Mouse (Mus musculus) liver, embryonic 14.5 days (tissue): ENCODE data around the gene Tpbg. TPM values are rescaled to one million over a fixed set of nuclear protein-coding genes. Genes with fewer than 3 reads are reported as not detected.

Experiments
- ATAC-seq: fragments of 200-750 bp; cut with Nextera tagmentation; 2 replicates; pipeline ENCODE4 v1.8.0; 2017; ENCODE audit warnings: moderate number of reproducible peaks, mild to moderate bottlenecking, moderate library complexity; ENCODE audit not compliant: insufficient read depth
- DNase-seq, 3 experiments: peaks; one replicate each; pipeline ENCODE4 v3.0.0-alpha.2; 2012 to 2013; ENCODE audit warnings: low read depth in 3 of 3, low spot score in 3 of 3
- H3K27ac ChIP-seq: fragments of 300-500 bp; sonication (generic); 2 replicates; pipeline ENCODE4 v1.5.1; 2014; ENCODE audit warnings: moderate library complexity, mild to moderate bottlenecking, control low read depth, inconsistent platforms
- H3K27me3 ChIP-seq: fragments of 300-500 bp; sonication (generic); 2 replicates; pipeline ENCODE4 v1.6.1; 2014; ENCODE audit warnings: mild to moderate bottlenecking, low read length, moderate library complexity; ENCODE audit not compliant: control insufficient read depth, insufficient read depth
- H3K36me3 ChIP-seq: fragments of 300-500 bp; sonication (generic); replicated peaks from 2 replicates; pipeline ENCODE4 v1.6.1; 2014; ENCODE audit warnings: low read depth; ENCODE audit not compliant: control insufficient read depth, insufficient read depth
- H3K4me1 ChIP-seq, 2 experiments: fragments of 200-500 bp in 1 of 2; fragments of 300-500 bp in 1 of 2; sonication (generic) in 1 of 2; replicated peaks; 2 replicates each; pipeline ENCODE4 v1.6.1; 2012 to 2014; ENCODE audit warnings: antibody characterized with exemption in 1 of 2, inconsistent platforms in 1 of 2, low read length in 1 of 2; ENCODE audit not compliant: control insufficient read depth in 2 of 2, insufficient read depth in 2 of 2
- H3K4me2 ChIP-seq: fragments of 300-500 bp; sonication (generic); 2 replicates; pipeline ENCODE4 v1.6.1; 2014; ENCODE audit warnings: low read depth, mild to moderate bottlenecking, control low read depth, moderate library complexity
- H3K4me3 ChIP-seq, 2 experiments: fragments of 200-500 bp in 1 of 2; fragments of 300-500 bp in 1 of 2; sonication (generic) in 1 of 2; 2 replicates each; pipeline ENCODE4 v1.5.1; 2012 to 2014; ENCODE audit warnings: low read depth in 2 of 2, low read length in 2 of 2, mild to moderate bottlenecking in 2 of 2, control low read depth in 1 of 2, inconsistent platforms in 1 of 2, moderate library complexity in 1 of 2; ENCODE audit not compliant: insufficient read depth in 1 of 2
- H3K9ac ChIP-seq: fragments of 300-500 bp; sonication (generic); replicated peaks from 2 replicates; pipeline ENCODE4 v1.6.1; 2014; ENCODE audit warnings: mild to moderate bottlenecking, control low read depth, moderate library complexity
- H3K9me3 ChIP-seq: fragments of 300-500 bp; sonication (generic); 2 replicates; pipeline ENCODE4 v1.6.1; 2016; ENCODE audit warnings: low read length, mixed read lengths; ENCODE audit not compliant: control insufficient read depth
- CTCF ChIP-seq: IDR thresholded peaks from 2 replicates; pipeline ENCODE4 v1.5.1; 2016; ENCODE audit warnings: antibody characterized with exemption, low read depth, control low read depth
- EP300 ChIP-seq: IDR thresholded peaks from 2 replicates; pipeline ENCODE4 v1.6.1; 2016; ENCODE audit warnings: antibody characterized with exemption, low read depth
- WGBS: fragments of 180-500 bp; shearing (Covaris S2); extraction: QIAGEN DNeasy Blood & Tissue Kit; methylation state at CpG from one replicate; pipeline ENCODE4 v1.1.7; 2014; ENCODE audit not compliant: insufficient replicate concordance; 5-methylcytosine and 5-hydroxymethylcytosine counted together
- polyA plus RNA-seq, 2 experiments: library from polyadenylated mRNA; depleted of rRNA in 1 of 2; stranded (reverse) in 1 of 2; unstranded in 1 of 2; fragments of >200 nt; fragmentation: Nextera tagmentation in 1 of 2; extraction: Ambion mirVana in 1 of 2; gene quantifications; 2 replicates each; pipeline versions ENCODE4 v1.2.1 to v1.2.3; 2012 to 2014

Gene Tpbg
- polyA plus RNA-seq, 2 experiments: 0.17 to 0.27 TPM

DNA sequence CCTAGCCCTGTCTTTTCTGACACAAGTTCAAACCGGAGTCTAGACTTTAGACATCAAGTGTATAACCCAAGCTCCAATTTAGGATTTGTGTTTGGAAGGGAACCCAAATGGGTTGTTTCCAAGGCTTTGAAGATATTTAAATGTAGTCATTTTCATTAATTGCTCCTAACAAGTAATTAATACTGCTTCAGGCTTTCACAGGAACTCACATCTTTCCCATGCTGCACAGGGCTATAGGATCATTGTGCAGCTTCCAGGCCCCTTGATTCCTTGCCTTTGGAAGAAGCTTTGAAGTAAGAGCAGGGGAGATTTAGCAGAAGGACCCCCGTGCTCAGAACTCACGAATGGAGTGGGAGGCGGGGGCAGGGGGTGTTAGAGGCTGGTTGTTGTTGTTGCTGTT lies 18.9 kb downstream of the Tpbg start:
- no peaks in the 10 kb centered on the region for H3K27me3 ChIP-seq
- H3K4me1 ChIP-seq: no peaks in the 10 kb centered on the region
- WGBS: 35% methylated on average over 4 of the region's 4 CpGs
- H3K9ac ChIP-seq: no peak overlapping the region
- TF ChIP-seq EP300 (no peak), CTCF (no peak)
- no peak overlapping the region for H3K4me3 ChIP-seq
- no peak overlapping the region for H3K4me2 ChIP-seq
- DNase-seq (no peak), ATAC-seq (no peak)
- no peaks in the 10 kb centered on the region for H3K36me3 ChIP-seq
- H3K9me3 ChIP-seq: no peaks in the 10 kb centered on the region
- no peak overlapping the region for H3K27ac ChIP-seq

DNA sequence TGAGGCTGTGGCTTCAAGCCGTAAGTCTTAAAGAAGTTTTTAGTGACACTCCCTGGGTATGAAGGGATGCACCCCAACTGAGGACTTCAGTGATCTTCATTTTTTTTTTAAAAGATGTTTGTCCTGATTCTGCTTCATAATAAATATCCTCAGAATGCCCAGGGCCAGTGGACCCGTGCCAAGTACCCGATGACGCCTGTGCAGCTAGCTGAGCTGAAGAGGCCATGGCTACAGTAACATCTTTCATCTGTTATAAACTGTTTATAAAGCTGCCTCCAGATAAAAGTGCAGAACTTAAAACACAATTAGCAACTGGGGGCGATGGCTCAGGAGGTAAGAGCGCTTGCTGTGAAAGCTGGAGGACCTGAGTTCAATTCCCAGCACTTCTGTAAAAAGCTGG lies 20.4 kb downstream of the Tpbg start:
- no peak overlapping the region for H3K4me2 ChIP-seq
- no peak overlapping the region for H3K9ac ChIP-seq
- no peak overlapping the region for H3K27ac ChIP-seq
- ATAC-seq: no peak
- H3K36me3 ChIP-seq: no peaks in the 10 kb centered on the region
- no peaks in the 10 kb centered on the region for H3K4me1 ChIP-seq
- H3K9me3 ChIP-seq: no peaks in the 10 kb centered on the region
- H3K27me3 ChIP-seq: no peaks in the 10 kb centered on the region
- DNase-seq: no peak
- TF ChIP-seq CTCF (no peak), EP300 (no peak)
- no peak overlapping the region for H3K4me3 ChIP-seq
- 70% methylated on average over 6 of the region's 6 CpGs for WGBS

DNA sequence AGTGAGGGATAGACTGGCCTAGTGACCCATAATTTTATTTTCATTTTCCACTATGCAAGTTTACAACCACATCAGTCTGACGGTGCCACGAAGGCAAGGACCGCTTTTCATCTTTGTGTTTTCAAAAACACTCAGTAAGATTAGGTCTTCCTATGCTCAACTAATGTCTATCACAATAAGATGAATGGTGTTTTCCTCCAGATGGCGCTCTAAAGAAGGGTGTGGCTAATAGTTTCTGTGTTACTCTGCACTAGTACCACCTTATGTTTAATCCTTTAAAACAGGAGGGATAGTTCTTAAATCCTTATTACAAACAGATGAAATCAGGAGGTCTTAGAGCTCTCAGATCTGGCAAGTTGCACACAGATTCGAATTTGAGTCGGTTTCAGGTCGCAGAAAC lies 30.7 kb downstream of the Tpbg start:
- ATAC-seq (no peak), DNase-seq (no peak)
- Histone ChIP-seq H3K4me3 (no peak overlapping the region), H3K4me2 (no peak overlapping the region), H3K27me3 (no peaks in the 10 kb centered on the region), H3K9me3 (no peaks in the 10 kb centered on the region), H3K36me3 (no peaks in the 10 kb centered on the region), H3K9ac (no peak overlapping the region), H3K4me1 (no peaks in the 10 kb centered on the region), H3K27ac (no peak overlapping the region)
- 65% methylated on average over 7 of the region's 7 CpGs for WGBS
- TF ChIP-seq CTCF (no peak), EP300 (no peak)

DNA sequence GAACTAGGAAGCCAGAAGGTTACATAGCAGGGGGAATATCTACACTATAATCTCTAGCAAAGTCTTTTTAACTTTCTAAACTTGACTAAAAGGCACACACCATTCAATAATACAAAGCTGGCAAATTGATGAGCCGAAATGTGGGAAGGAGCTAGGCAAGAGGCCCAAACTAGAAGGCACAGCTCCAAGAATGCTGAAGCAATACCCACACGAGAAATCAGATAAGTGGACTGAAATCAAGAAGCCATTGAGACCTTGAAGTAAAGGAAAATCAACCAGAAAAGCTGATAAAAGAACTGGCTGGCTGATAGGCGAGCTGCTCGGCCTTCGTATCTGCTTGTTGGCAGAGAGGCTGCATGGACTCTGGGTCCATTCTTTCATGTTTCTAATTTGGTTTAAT lies 51.5 kb downstream of the Tpbg start:
- no peak for ATAC-seq
- no peak overlapping the region for H3K4me2 ChIP-seq
- no peak overlapping the region for H3K27ac ChIP-seq
- no peaks in the 10 kb centered on the region for H3K9me3 ChIP-seq
- WGBS: 59% methylated on average over 5 of the region's 5 CpGs
- no peak for DNase-seq
- H3K4me1 ChIP-seq: no peaks in the 10 kb centered on the region
- no peaks in the 10 kb centered on the region for H3K27me3 ChIP-seq
- H3K36me3 ChIP-seq: no peaks in the 10 kb centered on the region
- TF ChIP-seq EP300 (no peak), CTCF (no peak)
- H3K4me3 ChIP-seq: no peak overlapping the region
- no peak overlapping the region for H3K9ac ChIP-seq

Other genes with a start within 250 kb of the Tpbg start
- gene Ibtk, start 93.0 kb upstream of the Tpbg start, polyA plus RNA-seq (2012; rRNA removed): 5.9 and 9.7 TPM in 2 replicates
- 24.7 and 27.4 TPM in 2 replicates for gene Ibtk, start 93.0 kb upstream of the Tpbg start, polyA plus RNA-seq (2014; fragmentation: Nextera tagmentation; extraction: Ambion mirVana)